Mouse (Mus musculus) C3H10T1/2 (cell line): ENCODE results near the gene Prl3a1. TPM values are rescaled to one million over a fixed set of nuclear protein-coding genes. Genes with fewer than 3 reads are reported as not detected.

Experiments
- polyA plus RNA-seq, 2 experiments: library from polyadenylated mRNA; unstranded; fragments of >200 nt; fragmentation: generic; extraction: Trizol; gene quantifications; one replicate each; pipeline ENCODE4 v1.2.1; 2012; ENCODE audit warnings: missing spikeins in 2 of 2

Prl3a1 gene
- polyA plus RNA-seq: not detected

DNA sequence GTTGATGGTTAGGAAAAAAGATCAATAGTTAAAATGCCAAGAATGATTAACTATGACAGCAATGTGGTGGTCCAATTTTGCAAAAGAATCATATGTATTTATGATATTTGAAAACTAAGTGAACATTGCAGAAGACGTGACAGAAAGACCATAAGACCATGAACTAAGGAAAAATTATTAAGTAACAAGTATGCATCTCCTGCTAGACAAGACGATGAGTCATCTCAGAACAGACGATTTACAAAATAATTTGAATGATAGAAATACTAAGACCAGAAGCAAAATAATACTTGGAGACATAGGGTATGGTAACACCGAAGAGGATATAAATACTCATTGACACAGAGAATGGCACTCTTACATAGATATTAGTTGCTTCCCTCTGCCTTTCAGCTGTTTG is at the start of gene Prl3a1:
TSS of gene Prl3a1 (plus strand) at position 301 of the 400 bp plus-strand sequence.

DNA sequence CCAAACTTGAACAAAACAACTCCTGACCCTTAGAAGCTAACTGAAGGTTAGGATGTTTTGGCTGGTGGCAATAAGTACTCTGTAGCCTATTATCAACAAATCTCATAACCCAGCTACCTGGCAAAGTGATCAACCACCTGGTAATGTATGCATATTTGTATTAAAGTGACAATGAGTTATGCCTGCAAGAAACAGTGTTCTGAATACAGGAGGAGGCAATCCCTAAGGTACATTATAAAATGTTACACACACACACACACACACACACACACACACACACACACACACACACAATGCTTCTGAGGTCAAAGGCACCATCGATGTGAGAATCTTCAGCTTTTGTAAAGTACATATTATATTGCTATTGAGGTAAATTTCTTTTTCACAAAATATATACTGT is 17.7 kb upstream of the Prl3a1 start, which contains the start of gene Prl3b1:
TSS of gene Prl3b1 (plus strand) at position 301 of the 400 bp plus-strand sequence.

DNA sequence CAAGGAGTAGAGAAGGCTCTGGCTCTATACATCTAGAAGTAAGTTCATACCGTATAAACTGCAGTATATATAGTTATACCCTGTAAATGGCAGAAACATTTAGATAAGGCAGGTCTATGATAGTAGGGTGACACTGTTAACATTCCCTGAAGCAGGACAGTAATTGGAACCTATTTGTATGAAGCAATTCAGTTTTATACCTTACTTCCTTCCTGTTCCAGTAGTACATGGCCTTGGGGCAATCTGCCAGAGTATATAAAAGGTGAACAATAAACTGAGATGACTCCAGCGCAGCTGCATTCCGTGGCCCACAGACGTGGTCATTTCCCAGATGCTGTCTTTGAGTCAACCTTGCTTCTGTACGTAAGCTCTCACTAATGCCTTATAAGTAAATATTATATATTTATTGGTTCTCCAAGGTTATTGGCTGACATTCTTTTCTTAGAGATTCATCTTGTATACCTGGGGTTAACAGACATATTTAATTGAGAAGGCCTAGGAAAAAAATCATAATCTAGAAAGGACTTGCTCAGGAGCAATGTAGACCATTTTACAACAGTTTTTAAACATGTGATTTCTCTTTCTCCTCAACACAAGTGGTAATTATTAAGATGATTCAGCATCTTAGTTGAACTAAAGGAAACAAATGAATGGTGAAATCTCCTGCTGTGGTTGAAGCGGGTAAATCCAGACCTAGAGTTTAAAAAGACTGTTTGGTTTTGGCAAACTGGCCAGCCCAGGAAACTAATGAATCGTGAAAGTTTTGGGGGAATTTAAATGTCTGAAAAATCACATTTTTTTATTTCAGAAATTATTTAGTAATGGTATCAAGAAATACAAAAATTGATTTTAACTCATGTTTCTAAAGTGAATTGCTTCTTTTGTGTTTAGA is 53.3 kb downstream of the Prl3a1 start, which contains the start of gene Prl6a1:
TSS of gene Prl6a1 (plus strand) at position 294 of the 892 bp plus-strand sequence.

Other genes starting within 250 kb of the Prl3a1 start
- not detected for gene Prl, start 201.9 kb upstream of the Prl3a1 start, polyA plus RNA-seq
- gene Prl3d1, start 165.2 kb upstream of the Prl3a1 start, polyA plus RNA-seq: not detected
- not detected for gene Prl3d2, start 137.7 kb upstream of the Prl3a1 start, polyA plus RNA-seq
- not detected for gene Prl3d3, start 102.6 kb upstream of the Prl3a1 start, polyA plus RNA-seq
- not detected for gene Prl3c1, start 62.8 kb upstream of the Prl3a1 start, polyA plus RNA-seq
- not detected for gene Prl3b1, start 17.6 kb upstream of the Prl3a1 start, polyA plus RNA-seq
- not detected for gene Prl6a1, start 53.2 kb downstream of the Prl3a1 start, polyA plus RNA-seq
- gene Prl8a2, start 86.2 kb downstream of the Prl3a1 start, polyA plus RNA-seq: not detected
- gene Prl2b1, start 131.4 kb downstream of the Prl3a1 start, polyA plus RNA-seq: not detected
- not detected for gene Prl8a6, start 179.3 kb downstream of the Prl3a1 start, polyA plus RNA-seq